Mouse (Mus musculus): ENCODE measurements around the gene Ppp1r14a. TPM values are rescaled to one million over a fixed set of nuclear protein-coding genes. Genes with fewer than 3 reads are reported as not detected.

Gene Ppp1r14a
- polyA plus RNA-seq (2014; fragmentation: Illumina TruSeq; extraction: RNeasy Lipid Tissue Mini Kit (QIAGEN cat#74804); ENCODE audit: insufficient read depth, low read depth, low replicate concordance), result 146 TPM

GRCm38 (mm10) chr7:29288942-29289638, at the start of gene Ppp1r14a:
TSS of gene Ppp1r14a (plus strand) at chr7:29289308.

GRCm38 (mm10) chr7:29248261-29248841, 40.8 kb upstream of the Ppp1r14a start, which contains the start of gene 2200002D01Rik:
TSS of gene 2200002D01Rik (minus strand) at chr7:29248466.

GRCm38 (mm10) chr7:29281201-29282073, 7.7 kb upstream of the Ppp1r14a start, which contains the start of gene Spint2:
TSS of gene Spint2 (minus strand) at chr7:29281912.

GRCm38 (mm10) chr7:29303738-29304462, 14.8 kb downstream of the Ppp1r14a start, which contains the start of gene Dpf1:
TSS of gene Dpf1 (plus strand) at chr7:29303951.

Other genes starting within 250 kb of the Ppp1r14a start
- gene Ryr1, start 164.1 kb upstream of the Ppp1r14a start, polyA plus RNA-seq (2014; fragmentation: Illumina TruSeq; extraction: RNeasy Lipid Tissue Mini Kit (QIAGEN cat#74804); ENCODE audit: insufficient read depth, low read depth, low replicate concordance), result 0.08 TPM
- gene Rasgrp4, start 154.5 kb upstream of the Ppp1r14a start, polyA plus RNA-seq (2014; fragmentation: Illumina TruSeq; extraction: RNeasy Lipid Tissue Mini Kit (QIAGEN cat#74804); ENCODE audit: insufficient read depth, low read depth, low replicate concordance), result 5.1 TPM
- gene Fam98c, start 133.1 kb upstream of the Ppp1r14a start, polyA plus RNA-seq (2014; fragmentation: Illumina TruSeq; extraction: RNeasy Lipid Tissue Mini Kit (QIAGEN cat#74804); ENCODE audit: insufficient read depth, low read depth, low replicate concordance), result 23.6 TPM
- gene Ggn, start 119.1 kb upstream of the Ppp1r14a start, polyA plus RNA-seq (2014; fragmentation: Illumina TruSeq; extraction: RNeasy Lipid Tissue Mini Kit (QIAGEN cat#74804); ENCODE audit: insufficient read depth, low read depth, low replicate concordance), result 0.64 TPM
- 0.83 TPM for gene Spred3, start 118.9 kb upstream of the Ppp1r14a start, polyA plus RNA-seq (2014; fragmentation: Illumina TruSeq; extraction: RNeasy Lipid Tissue Mini Kit (QIAGEN cat#74804); ENCODE audit: insufficient read depth, low read depth, low replicate concordance)
- gene Psmd8, start 108.6 kb upstream of the Ppp1r14a start, polyA plus RNA-seq (2014; fragmentation: Illumina TruSeq; extraction: RNeasy Lipid Tissue Mini Kit (QIAGEN cat#74804); ENCODE audit: insufficient read depth, low read depth, low replicate concordance), result 134 TPM
- gene Catsperg1, start 75.3 kb upstream of the Ppp1r14a start, polyA plus RNA-seq (2014; fragmentation: Illumina TruSeq; extraction: RNeasy Lipid Tissue Mini Kit (QIAGEN cat#74804); ENCODE audit: insufficient read depth, low read depth, low replicate concordance), result 0.96 TPM
- gene Kcnk6, start 56.8 kb upstream of the Ppp1r14a start, polyA plus RNA-seq (2014; fragmentation: Illumina TruSeq; extraction: RNeasy Lipid Tissue Mini Kit (QIAGEN cat#74804); ENCODE audit: insufficient read depth, low read depth, low replicate concordance), result 4.9 TPM
- gene Yif1b, start 51.0 kb upstream of the Ppp1r14a start, polyA plus RNA-seq (2014; fragmentation: Illumina TruSeq; extraction: RNeasy Lipid Tissue Mini Kit (QIAGEN cat#74804); ENCODE audit: insufficient read depth, low read depth, low replicate concordance), result 64.6 TPM
- 37.1 TPM for gene 2200002D01Rik, start 40.8 kb upstream of the Ppp1r14a start, polyA plus RNA-seq (2014; fragmentation: Illumina TruSeq; extraction: RNeasy Lipid Tissue Mini Kit (QIAGEN cat#74804); ENCODE audit: insufficient read depth, low read depth, low replicate concordance)
- gene Spint2, start 7.4 kb upstream of the Ppp1r14a start, polyA plus RNA-seq (2014; fragmentation: Illumina TruSeq; extraction: RNeasy Lipid Tissue Mini Kit (QIAGEN cat#74804); ENCODE audit: insufficient read depth, low read depth, low replicate concordance), result 307 TPM
- gene Dpf1, start 14.6 kb downstream of the Ppp1r14a start, polyA plus RNA-seq (2014; fragmentation: Illumina TruSeq; extraction: RNeasy Lipid Tissue Mini Kit (QIAGEN cat#74804); ENCODE audit: insufficient read depth, low read depth, low replicate concordance), result 0.95 TPM
- gene Sipa1l3, start 229.3 kb downstream of the Ppp1r14a start, polyA plus RNA-seq (2014; fragmentation: Illumina TruSeq; extraction: RNeasy Lipid Tissue Mini Kit (QIAGEN cat#74804); ENCODE audit: insufficient read depth, low read depth, low replicate concordance), result 16.5 TPM